Mouse (Mus musculus): ENCODE results near the gene Nr2f1. TPM values are rescaled to one million over a fixed set of nuclear protein-coding genes. Genes with fewer than 3 reads are reported as not detected.

The Nr2f1 gene
- polyA plus RNA-seq, 1 experiment, result 5.6 TPM

DNA sequence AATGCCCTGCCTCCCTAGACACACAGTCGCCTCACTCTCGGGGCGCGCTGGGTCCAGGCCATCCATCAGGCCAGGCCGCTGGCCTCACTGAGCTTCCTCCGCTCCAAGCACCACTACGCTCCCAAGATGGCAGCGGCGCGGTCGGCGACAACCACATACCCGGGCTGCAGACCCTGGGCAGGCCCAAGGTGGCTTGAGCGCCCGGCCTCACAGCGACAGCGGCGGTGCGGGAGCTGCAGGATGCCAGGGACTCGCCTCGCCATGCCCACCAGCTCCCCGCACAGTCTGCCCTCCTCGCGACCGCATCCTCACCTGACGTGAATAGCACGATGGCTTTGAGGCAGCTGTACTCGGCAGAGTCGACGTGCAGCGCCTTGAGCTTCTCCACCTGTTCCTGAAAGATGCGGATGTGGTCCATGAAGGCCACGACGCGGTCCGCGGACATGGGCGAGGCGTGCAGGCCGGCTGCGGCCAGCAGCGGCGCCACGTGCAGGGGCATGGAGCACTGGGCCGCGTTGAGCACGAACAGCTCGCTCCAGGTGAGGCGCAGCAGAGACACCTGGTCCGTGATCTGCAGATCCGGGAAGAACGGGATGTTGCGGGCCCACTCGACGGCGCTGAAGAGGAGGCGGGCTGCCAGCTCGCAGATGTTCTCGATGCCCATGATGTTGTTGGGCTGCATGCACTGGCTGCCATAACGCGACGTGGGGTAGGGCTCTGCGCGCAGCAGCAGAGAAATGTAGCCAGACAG lies 4.5 kb downstream of the Nr2f1 start:
- WGBS, result 26% methylated on average over 64 of the region's 64 CpGs
- no peaks in the 10 kb centered on the region for H3K36me3 ChIP-seq (ENCODE audit: control insufficient read depth, insufficient read depth, low read length)
- H3K4me3 ChIP-seq (ENCODE audit: insufficient read depth, low read depth, low read length), result peak overlapping the region; percentile 35; the same call in 1 of the 2 replicates
- H3K27ac ChIP-seq (ENCODE audit: insufficient read depth, low read depth, low read length), result no peak overlapping the region
- no peak for DNase-seq
- H3K4me1 ChIP-seq (ENCODE audit: control insufficient read depth, insufficient read depth, low read length), result no peaks in the 10 kb centered on the region
- TF ChIP-seq CTCF (conservative IDR thresholded peaks at IDR 0.05; ENCODE audit: insufficient read depth, insufficient read length, low read depth, low read length), result no peak
- TF ChIP-seq POLR2A (IDR thresholded peaks at IDR 0.05; ENCODE audit: low read depth, low read length), result no peak
- peaks cover 3% of the 10 kb centered on the region; the same call in 1 of the 2 replicates for H3K27me3 ChIP-seq (replicated peaks; ENCODE audit: control insufficient read depth, insufficient read depth, low read length)

DNA sequence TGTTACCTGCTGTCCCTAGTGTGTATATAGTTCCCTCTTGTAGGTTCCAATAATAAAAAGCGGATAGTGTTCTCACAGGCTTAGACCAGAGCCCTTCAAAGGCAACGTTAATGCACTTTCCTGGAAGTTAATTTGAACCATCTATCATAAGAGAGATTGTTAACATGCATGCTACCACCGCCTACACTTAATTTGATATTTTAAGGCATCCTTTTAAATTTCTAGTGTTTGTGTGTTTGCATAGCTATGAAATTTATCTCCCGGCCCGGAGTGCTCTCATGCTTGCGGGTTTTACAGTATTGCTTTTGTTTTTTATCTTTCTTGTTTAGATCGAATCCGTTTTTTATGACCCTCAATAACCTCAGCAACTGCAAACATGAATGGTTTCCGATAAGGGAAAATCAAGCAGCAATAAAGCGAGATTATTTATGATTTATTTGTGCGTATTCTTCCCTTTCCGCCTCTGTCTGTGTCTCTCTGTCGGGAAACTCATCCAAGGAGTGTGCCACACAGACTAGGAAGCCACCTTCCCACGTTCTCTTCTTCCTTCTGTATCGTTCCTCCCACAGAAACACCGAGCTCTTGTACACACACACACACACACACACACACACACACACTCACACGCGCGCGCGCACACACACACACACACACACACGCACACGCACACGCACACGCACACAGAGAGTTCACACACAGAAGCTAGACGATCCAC lies 5.3 kb downstream of the Nr2f1 start:
- DNase-seq, result no peak
- Histone ChIP-seq H3K27me3 (replicated peaks; ENCODE audit: control insufficient read depth, insufficient read depth, low read length) (peaks cover 3% of the 10 kb centered on the region; the same call in 1 of the 2 replicates), H3K36me3 (ENCODE audit: control insufficient read depth, insufficient read depth, low read length) (no peaks in the 10 kb centered on the region), H3K4me3 (ENCODE audit: insufficient read depth, low read depth, low read length) (peak overlapping the region; percentile 35; the same call in 1 of the 2 replicates), H3K4me1 (ENCODE audit: control insufficient read depth, insufficient read depth, low read length) (no peaks in the 10 kb centered on the region), H3K27ac (ENCODE audit: insufficient read depth, low read depth, low read length) (no peak overlapping the region)
- WGBS, result 57% methylated on average over 26 of the region's 26 CpGs
- TF ChIP-seq CTCF (conservative IDR thresholded peaks at IDR 0.05; ENCODE audit: insufficient read depth, insufficient read length, low read depth, low read length) (no peak), POLR2A (IDR thresholded peaks at IDR 0.05; ENCODE audit: low read depth, low read length) (no peak)

DNA sequence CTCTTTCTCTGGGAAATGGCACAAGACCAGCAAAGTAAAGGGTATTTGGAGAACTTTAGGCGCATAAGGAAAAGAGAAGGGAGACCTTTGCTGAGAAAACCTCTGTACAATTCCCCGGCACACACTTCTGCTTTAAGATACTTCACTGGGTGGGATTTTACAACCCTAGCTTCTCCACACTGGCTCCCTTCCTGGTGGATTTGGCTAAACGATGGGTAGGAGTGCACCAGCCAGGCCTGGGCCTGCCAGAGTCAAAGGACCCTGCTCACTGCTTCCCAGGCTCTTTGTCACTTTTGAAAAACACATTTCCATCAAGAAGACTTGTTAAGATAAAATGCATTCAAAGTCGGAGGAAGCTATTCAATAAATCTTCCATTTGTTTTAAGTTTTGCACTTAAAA lies 6.3 kb downstream of the Nr2f1 start:
- H3K27ac ChIP-seq (ENCODE audit: insufficient read depth, low read depth, low read length), result no peak overlapping the region

DNA sequence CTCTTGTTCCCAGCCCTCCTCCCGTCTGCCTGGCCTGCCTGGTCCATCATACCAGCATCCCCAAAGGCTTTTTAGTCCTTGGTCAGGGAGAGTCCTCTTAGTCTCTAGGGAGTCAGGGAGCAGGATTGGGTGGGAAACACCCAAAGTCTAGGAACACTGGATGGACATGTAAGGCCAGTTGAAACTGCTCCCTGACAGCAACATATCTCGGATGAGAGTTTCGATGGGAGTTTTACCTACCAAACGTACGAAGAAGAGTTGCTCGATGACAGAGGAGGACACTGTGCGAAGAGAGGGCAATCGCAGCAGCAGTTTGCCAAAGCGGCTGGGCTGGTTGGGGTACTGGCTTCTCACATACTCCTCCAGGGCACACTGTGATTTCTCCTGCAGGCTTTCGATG lies 10.0 kb downstream of the Nr2f1 start:
- DNase-seq, result no peak
- Histone ChIP-seq H3K27me3 (replicated peaks; ENCODE audit: control insufficient read depth, insufficient read depth, low read length) (peaks cover under 1% of the 10 kb centered on the region; the same call in 1 of the 2 replicates), H3K36me3 (ENCODE audit: control insufficient read depth, insufficient read depth, low read length) (no peaks in the 10 kb centered on the region), H3K4me1 (ENCODE audit: control insufficient read depth, insufficient read depth, low read length) (no peaks in the 10 kb centered on the region), H3K27ac (ENCODE audit: insufficient read depth, low read depth, low read length) (no peak overlapping the region), H3K4me3 (ENCODE audit: insufficient read depth, low read depth, low read length) (no peak overlapping the region)
- TF ChIP-seq POLR2A (IDR thresholded peaks at IDR 0.05; ENCODE audit: low read depth, low read length) (no peak), CTCF (conservative IDR thresholded peaks at IDR 0.05; ENCODE audit: insufficient read depth, insufficient read length, low read depth, low read length) (no peak)
- 75% methylated on average over 10 of the region's 10 CpGs for WGBS

More for the DNA sequence above, 6.3 kb downstream of the Nr2f1 start:
- H3K4me1 ChIP-seq (ENCODE audit: control insufficient read depth, insufficient read depth, low read length), result no peaks in the 10 kb centered on the region
- 82% methylated on average over 4 of the region's 4 CpGs for WGBS
- no peaks in the 10 kb centered on the region for H3K36me3 ChIP-seq (ENCODE audit: control insufficient read depth, insufficient read depth, low read length)
- DNase-seq, result no peak
- no peak for TF ChIP-seq POLR2A (IDR thresholded peaks at IDR 0.05; ENCODE audit: low read depth, low read length)
- TF ChIP-seq CTCF (conservative IDR thresholded peaks at IDR 0.05; ENCODE audit: insufficient read depth, insufficient read length, low read depth, low read length), result no peak
- 0 out of 2 replicates have a peak, but pooled peaks cover 1% of the 10 kb centered on the region for H3K27me3 ChIP-seq (replicated peaks; ENCODE audit: control insufficient read depth, insufficient read depth, low read length)
- no peak overlapping the region for H3K4me3 ChIP-seq (ENCODE audit: insufficient read depth, low read depth, low read length)

DNA sequence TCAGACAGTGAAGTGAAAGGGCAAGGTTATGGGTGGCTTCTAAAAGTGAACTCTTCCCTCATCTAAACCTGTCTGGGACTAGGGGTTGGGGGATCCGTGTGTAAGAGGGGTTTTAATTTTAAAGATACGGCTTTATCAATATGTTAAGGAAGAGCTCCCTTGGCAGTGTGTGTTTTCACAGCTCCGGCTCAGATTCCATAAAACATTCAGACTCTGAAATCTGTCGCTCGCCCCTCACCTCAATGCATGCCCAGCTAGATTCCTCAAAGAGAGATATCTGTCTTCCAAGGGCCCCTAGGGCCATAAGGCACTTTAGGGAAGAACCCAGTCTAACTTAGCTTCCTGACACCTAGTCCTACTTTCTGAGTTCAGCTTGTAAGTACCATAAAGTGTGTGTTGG lies 11.7 kb downstream of the Nr2f1 start:
- WGBS, result 86% methylated on average over 5 of the region's 5 CpGs
- H3K27ac ChIP-seq (ENCODE audit: insufficient read depth, low read depth, low read length), result no peak overlapping the region
- DNase-seq, result no peak
- H3K36me3 ChIP-seq (ENCODE audit: control insufficient read depth, insufficient read depth, low read length), result no peaks in the 10 kb centered on the region
- H3K27me3 ChIP-seq (replicated peaks; ENCODE audit: control insufficient read depth, insufficient read depth, low read length), result peaks cover 2% of the 10 kb centered on the region; the same call in 1 of the 2 replicates
- TF ChIP-seq CTCF (conservative IDR thresholded peaks at IDR 0.05; ENCODE audit: insufficient read depth, insufficient read length, low read depth, low read length) (no peak), POLR2A (IDR thresholded peaks at IDR 0.05; ENCODE audit: low read depth, low read length) (no peak)
- no peaks in the 10 kb centered on the region for H3K4me1 ChIP-seq (ENCODE audit: control insufficient read depth, insufficient read depth, low read length)
- H3K4me3 ChIP-seq (ENCODE audit: insufficient read depth, low read depth, low read length), result no peak overlapping the region

DNA sequence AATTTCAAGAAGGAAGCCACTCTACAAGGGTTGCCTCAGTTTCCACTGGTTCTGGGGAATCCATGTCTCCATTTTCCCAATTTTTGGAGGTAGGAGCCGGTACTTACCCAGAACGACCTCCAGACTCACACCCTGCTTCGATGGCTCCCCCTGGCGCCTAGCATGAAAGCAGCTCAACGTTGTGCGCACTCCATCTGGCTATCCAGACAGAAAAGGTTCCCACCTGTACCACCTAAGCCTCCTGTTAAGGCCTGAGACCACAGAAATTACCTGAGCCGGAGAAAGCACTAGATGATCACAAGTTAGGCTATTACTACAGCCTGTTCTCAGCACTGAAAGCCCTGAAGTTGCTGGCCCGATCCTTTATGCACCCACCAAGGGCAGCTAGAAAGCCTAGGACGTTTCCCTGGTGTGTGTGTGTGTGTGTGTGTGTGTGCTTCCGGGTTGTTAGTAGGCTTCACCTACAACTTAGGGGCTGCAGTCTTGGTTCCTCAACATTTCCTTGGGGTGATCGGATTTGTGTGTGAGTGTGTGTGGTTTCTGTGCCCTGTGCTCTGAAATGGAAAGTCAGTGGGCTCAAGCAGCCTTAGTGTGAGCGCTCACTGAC lies 13.1 kb downstream of the Nr2f1 start:
- 54% methylated on average over 12 of the region's 12 CpGs for WGBS
- Histone ChIP-seq H3K4me3 (ENCODE audit: insufficient read depth, low read depth, low read length) (no peak overlapping the region), H3K4me1 (ENCODE audit: control insufficient read depth, insufficient read depth, low read length) (no peaks in the 10 kb centered on the region), H3K36me3 (ENCODE audit: control insufficient read depth, insufficient read depth, low read length) (no peaks in the 10 kb centered on the region), H3K27me3 (replicated peaks; ENCODE audit: control insufficient read depth, insufficient read depth, low read length) (peaks cover 2% of the 10 kb centered on the region; the same call in 1 of the 2 replicates), H3K27ac (ENCODE audit: insufficient read depth, low read depth, low read length) (no peak overlapping the region)
- DNase-seq, result no peak
- TF ChIP-seq POLR2A (IDR thresholded peaks at IDR 0.05; ENCODE audit: low read depth, low read length), result no peak
- peak; percentile 57 for TF ChIP-seq CTCF (conservative IDR thresholded peaks at IDR 0.05; ENCODE audit: insufficient read depth, insufficient read length, low read depth, low read length)

All from kidney, adult 2 months (tissue).